In the genomic region with DNA sequence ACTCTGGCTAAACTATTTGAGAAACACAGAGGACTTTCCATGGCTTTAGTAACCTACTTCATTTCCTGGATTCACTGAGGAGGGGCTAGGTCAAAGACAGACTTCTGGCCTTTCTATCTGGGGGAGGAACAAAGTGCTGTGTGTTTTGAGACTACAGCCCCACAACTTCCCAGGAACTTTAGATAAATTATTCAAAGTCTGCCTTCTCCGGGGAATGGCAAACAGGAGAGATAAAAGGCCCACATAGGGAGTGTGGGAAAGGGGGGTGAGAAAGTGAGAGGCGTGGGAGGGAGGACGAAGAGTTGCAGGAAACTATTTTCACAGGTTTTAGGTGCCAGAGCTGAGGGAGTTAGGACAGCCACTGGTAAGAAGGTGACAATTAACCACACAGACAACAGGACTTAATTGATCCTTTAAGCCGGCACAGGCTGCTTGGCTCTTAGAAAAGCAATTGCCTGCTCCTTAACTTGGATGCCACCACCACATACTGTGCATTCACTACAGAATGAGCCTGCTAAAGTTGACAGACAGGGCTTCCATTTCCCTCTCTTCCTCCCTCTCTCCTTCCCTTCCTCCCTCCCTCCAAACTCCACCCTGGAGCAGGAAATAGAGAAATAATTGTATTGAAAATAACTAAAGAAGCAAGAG, we compare ENCODE assay signal across 13 mouse cellular contexts. TPM values are rescaled to one million over a fixed set of nuclear protein-coding genes. Genes with fewer than 3 reads are reported as not detected.
DNase-seq lines count a peak whose midpoint lies in the region; ATAC-seq and TF ChIP-seq lines count a peak whose summit lies in the region.
"Had no signal": no experiment of that assay in that cellular context is flagged by ENCODE, and none has a peak within 500 bp of the region (broad histone marks: within the 10 kb centered on the region; RNA-seq: fewer than 3 reads in every experiment).

No protein-coding gene starts in this region.

- 0 out of 2 replicates have a peak overlapping the region, but pooled peaks have one; percentile 2 for H3K9ac ChIP-seq in heart, embryonic 13.5 days
- no peak overlapping the region for H3K9ac ChIP-seq in hindbrain, embryonic 14.5 days
- H3K9ac ChIP-seq in stomach, embryonic 16.5 days (ENCODE audit: low read length): no peak overlapping the region
- H3K9ac ChIP-seq: liver, embryonic 15.5 days had no signal

- no peaks in the 10 kb centered on the region for H3K36me3 ChIP-seq in heart, embryonic 13.5 days
- no peaks in the 10 kb centered on the region for H3K36me3 ChIP-seq in testis, adult 2 months (ENCODE audit: control insufficient read depth, insufficient read depth, low read length)
- no peaks in the 10 kb centered on the region for H3K36me3 ChIP-seq in hindbrain, embryonic 14.5 days (replicated peaks; ENCODE audit: control insufficient read depth, insufficient read depth)
- H3K36me3 ChIP-seq in stomach, embryonic 16.5 days (ENCODE audit: control insufficient read depth, insufficient read depth, low read length): no peaks in the 10 kb centered on the region
- H3K36me3 ChIP-seq in limb, embryonic 10.5 days: peaks cover 8% of the 10 kb centered on the region
- H3K36me3 ChIP-seq: liver, embryonic 15.5 days had no signal

- no peak for TF ChIP-seq POLR2A in testis, adult 2 months (IDR thresholded peaks at IDR 0.05; ENCODE audit: control insufficient read depth, low read depth, low read length)

- no peak for ATAC-seq in heart, embryonic 13.5 days (ENCODE audit: extremely low read depth, insufficient number of reproducible peaks, low FRiP score, low TSS enrichment)
- peak; percentile 34; the same call in 1 of the 2 replicates for ATAC-seq in hindbrain, embryonic 14.5 days (ENCODE audit: low FRiP score)
- ATAC-seq in stomach, embryonic 16.5 days (ENCODE audit: insufficient read depth, low FRiP score): peak; percentile 47; the same call in 1 of the 2 replicates
- ATAC-seq: CD4-positive, CD25-positive, alpha-beta regulatory T cell, adult 4 months had no signal

- peak overlapping the region; percentile 22; the same call in 1 of the 2 replicates for H3K27ac ChIP-seq in heart, embryonic 13.5 days (replicated peaks)
- 0 out of 2 replicates have a peak overlapping the region, but pooled peaks have one; percentile 12 for H3K27ac ChIP-seq in testis, adult 2 months (ENCODE audit: control insufficient read depth, insufficient read depth, low read depth, low read length)
- H3K27ac ChIP-seq in hindbrain, embryonic 14.5 days: no peak overlapping the region
- H3K27ac ChIP-seq in stomach, embryonic 16.5 days (ENCODE audit: low read length): 0 out of 2 replicates have a peak overlapping the region, but pooled peaks have one; percentile 12
- H3K27ac ChIP-seq in limb, embryonic 10.5 days: no peak overlapping the region
- H3K27ac ChIP-seq: liver, embryonic 15.5 days had no signal

- H3K4me1 ChIP-seq in heart, embryonic 13.5 days: peaks cover 22% of the 10 kb centered on the region
- H3K4me1 ChIP-seq in testis, adult 2 months (ENCODE audit: control insufficient read depth, insufficient read depth, low read length): no peaks in the 10 kb centered on the region
- H3K4me1 ChIP-seq in hindbrain, embryonic 14.5 days (replicated peaks; ENCODE audit: control insufficient read depth, insufficient read depth, low read length): peaks cover 12% of the 10 kb centered on the region; the same call in 1 of the 2 replicates
- peaks cover 6% of the 10 kb centered on the region; the same call in 1 of the 2 replicates for H3K4me1 ChIP-seq in stomach, embryonic 16.5 days (ENCODE audit: control insufficient read depth, insufficient read depth, low read length)
- peaks cover 20% of the 10 kb centered on the region for H3K4me1 ChIP-seq in limb, embryonic 10.5 days
- H3K4me1 ChIP-seq: liver, embryonic 15.5 days had no signal

- H3K4me2 ChIP-seq in heart, embryonic 13.5 days: no peak overlapping the region
- no peak overlapping the region for H3K4me2 ChIP-seq in hindbrain, embryonic 14.5 days (replicated peaks)
- no peak overlapping the region for H3K4me2 ChIP-seq in stomach, embryonic 16.5 days (ENCODE audit: low read depth, low read length)
- H3K4me2 ChIP-seq: liver, embryonic 15.5 days had no signal

- H3K27me3 ChIP-seq in heart, embryonic 13.5 days (replicated peaks): no peaks in the 10 kb centered on the region
- H3K27me3 ChIP-seq in testis, adult 2 months (ENCODE audit: control insufficient read depth, insufficient read depth, low read length): no peaks in the 10 kb centered on the region
- H3K27me3 ChIP-seq in hindbrain, embryonic 14.5 days (ENCODE audit: control insufficient read depth, insufficient read depth, low read length): no peaks in the 10 kb centered on the region
- no peaks in the 10 kb centered on the region for H3K27me3 ChIP-seq in stomach, embryonic 16.5 days (ENCODE audit: control insufficient read depth, insufficient read depth, low read length)
- no peaks in the 10 kb centered on the region for H3K27me3 ChIP-seq in limb, embryonic 10.5 days (ENCODE audit: low read depth, poor library complexity, severe bottlenecking)
- H3K27me3 ChIP-seq: liver, embryonic 15.5 days had no signal

- intact Hi-C loops in heart, postnatal 36 days (cut with DNase I): no loop called here

- H3K9me3 ChIP-seq in heart, embryonic 13.5 days: no peaks in the 10 kb centered on the region
- H3K9me3 ChIP-seq in hindbrain, embryonic 14.5 days (ENCODE audit: control insufficient read depth, low read length): no peaks in the 10 kb centered on the region
- no peaks in the 10 kb centered on the region for H3K9me3 ChIP-seq in stomach, embryonic 16.5 days (replicated peaks; ENCODE audit: control insufficient read depth, low read length)
- no peaks in the 10 kb centered on the region; the same call in 1 of the 2 replicates for H3K9me3 ChIP-seq in limb, embryonic 10.5 days (replicated peaks)
- H3K9me3 ChIP-seq: liver, embryonic 15.5 days had no signal

- TF ChIP-seq CTCF in testis, adult 2 months (IDR thresholded peaks at IDR 0.05; ENCODE audit: control insufficient read depth, insufficient read depth, insufficient replicate concordance, low read depth, low read length): no peak

- no peak for DNase-seq in heart, postnatal 36 days
- DNase-seq in testis, postnatal 10 days (ENCODE audit: low spot score): no peak
- no peak for DNase-seq in hindbrain, embryonic 14.5 days (ENCODE audit: low spot score)
- DNase-seq in limb, embryonic 10.5 days (ENCODE audit: low spot score): no peak
- no peak for DNase-seq in T-cell, adult 2 months (ENCODE audit: low spot score)
- DNase-seq: gastrocnemius, postnatal 14 days; kidney, postnatal 10 days; thymus, adult 18-20 months had no signal

- no peak overlapping the region for H3K4me3 ChIP-seq in heart, embryonic 13.5 days
- no peak overlapping the region for H3K4me3 ChIP-seq in testis, adult 2 months (ENCODE audit: control insufficient read depth, low read depth, low read length)
- no peak overlapping the region for H3K4me3 ChIP-seq in hindbrain, embryonic 14.5 days (replicated peaks; ENCODE audit: low read length)
- H3K4me3 ChIP-seq in stomach, embryonic 16.5 days (replicated peaks; ENCODE audit: low read length): no peak overlapping the region
- no peak overlapping the region for H3K4me3 ChIP-seq in limb, embryonic 10.5 days
- H3K4me3 ChIP-seq: liver, embryonic 15.5 days had no signal

- WGBS in heart, embryonic 13.5 days: 9% methylated on average over 4 of the region's 4 CpGs
- WGBS in hindbrain, embryonic 14.5 days: 7% methylated on average over 4 of the region's 4 CpGs
- 18% methylated on average over 4 of the region's 4 CpGs for WGBS in stomach, embryonic 16.5 days
- WGBS in limb, embryonic 10.5 days: 7% methylated on average over 4 of the region's 4 CpGs

RNA-seq across cellular contexts. Expression of a gene that starts 11.4 kb away (rescaled TPM):
- polyA plus RNA-seq in heart, embryonic 13.5 days (2015; fragmentation: Nextera tagmentation; extraction: Ambion mirVana): 37.1 and 37.9 TPM in 2 replicates
- total RNA-seq in heart, postnatal 36 days (2021): 10 to 100 TPM; 21.7 to 29.0 TPM
- polyA plus RNA-seq in testis, adult 2 months (2012; rRNA removed): 2.2 and 2.5 TPM in 2 replicates
- polyA plus RNA-seq in hindbrain, embryonic 14.5 days (2014; fragmentation: Nextera tagmentation; extraction: Ambion mirVana): 182 and 195 TPM in 2 replicates
- polyA plus RNA-seq in stomach, embryonic 16.5 days (2015; fragmentation: Nextera tagmentation; extraction: Ambion mirVana): 12.5 and 16.8 TPM in 2 replicates
- 53.9 and 72.0 TPM in 2 replicates for polyA plus RNA-seq in limb, embryonic 10.5 days (2016; fragmentation: Nextera tagmentation; extraction: Ambion mirVana)

Comparison
In these comparisons a context has a peak if more than half of its experiments do, and no peak if none do; other contexts are left out.
1. H3K27ac ChIP-seq: peak in heart, embryonic 13.5 days (single experiment), testis, adult 2 months (single experiment) and stomach, embryonic 16.5 days (single experiment); none in hindbrain, embryonic 14.5 days (single experiment) and limb, embryonic 10.5 days (single experiment).